Mouse (Mus musculus) forebrain, embryonic 15.5 days (tissue): ENCODE results near the gene Mrap. TPM values are rescaled to one million over a fixed set of nuclear protein-coding genes. Genes with fewer than 3 reads are reported as not detected.

Experiments used
- ATAC-seq: fragments of 200-750 bp; cut with Nextera tagmentation; replicated peaks from 2 replicates; pipeline ENCODE4 v1.8.0; 2017; ENCODE audit warnings: mild to moderate bottlenecking, moderate TSS enrichment, moderate library complexity
- H3K27ac ChIP-seq: fragments of 300-500 bp; sonication (generic); replicated peaks from 2 replicates; pipeline ENCODE4 v1.5.1; 2015; ENCODE audit warnings: mild to moderate bottlenecking, inconsistent platforms
- H3K27me3 ChIP-seq: fragments of 300-500 bp; sonication (generic); 2 replicates; pipeline ENCODE4 v1.6.1; 2015; ENCODE audit warnings: inconsistent platforms
- H3K36me3 ChIP-seq: fragments of 300-500 bp; sonication (generic); 2 replicates; pipeline ENCODE4 v1.6.1; 2015; ENCODE audit warnings: mild to moderate bottlenecking, inconsistent platforms
- H3K4me1 ChIP-seq: fragments of 300-500 bp; sonication (generic); 2 replicates; pipeline ENCODE4 v1.6.1; 2015; ENCODE audit warnings: inconsistent platforms
- H3K4me2 ChIP-seq: fragments of 300-500 bp; sonication (generic); replicated peaks from 2 replicates; pipeline ENCODE4 v1.6.1; 2015; ENCODE audit warnings: mild to moderate bottlenecking, inconsistent platforms
- H3K4me3 ChIP-seq: fragments of 300-500 bp; sonication (generic); 2 replicates; pipeline ENCODE4 v1.5.1; 2015; ENCODE audit warnings: mild to moderate bottlenecking, inconsistent platforms
- H3K9ac ChIP-seq: fragments of 300-500 bp; sonication (generic); replicated peaks from 2 replicates; pipeline ENCODE4 v1.6.1; 2015; ENCODE audit warnings: mild to moderate bottlenecking, inconsistent platforms
- H3K9me3 ChIP-seq: fragments of 300-500 bp; sonication (generic); 2 replicates; pipeline ENCODE4 v1.6.1; 2016; ENCODE audit warnings: inconsistent platforms
- WGBS: fragments of 180-500 bp; shearing (Covaris S2); methylation state at CpG from one replicate; pipeline ENCODE4 v1.1.7; 2015; ENCODE audit warnings: mixed read lengths; 5-methylcytosine and 5-hydroxymethylcytosine counted together
- polyA plus RNA-seq: library from polyadenylated mRNA; unstranded; fragments of >200 nt; fragmentation: Nextera tagmentation; extraction: Ambion mirVana; gene quantifications from 2 replicates; pipeline ENCODE4 v1.2.1, GENCODE M21; 2015

The Mrap gene
- polyA plus RNA-seq, 1 experiment from 2014 or later, result not detected

DNA sequence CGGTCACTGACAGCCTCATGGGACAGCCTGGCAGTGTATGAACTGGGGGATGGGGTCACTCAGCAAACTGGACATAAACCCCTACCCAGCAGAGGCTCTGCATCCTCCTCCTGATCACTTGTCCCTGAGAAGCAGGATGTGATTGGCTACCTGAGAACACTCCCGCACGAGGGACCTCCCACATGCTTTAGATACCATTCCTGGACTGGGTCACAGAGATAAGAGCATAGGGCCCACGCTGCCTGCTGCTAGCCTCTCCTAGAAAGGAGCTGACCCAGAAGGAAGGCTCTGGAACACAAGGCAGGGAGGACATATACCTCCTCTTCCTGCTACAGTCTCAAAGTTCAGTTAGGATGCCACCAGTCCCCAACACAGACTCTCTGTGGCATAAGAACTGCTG lies 22.5 kb downstream of the Mrap start:
- ATAC-seq, result no peak
- Histone ChIP-seq H3K4me1 (no peaks in the 10 kb centered on the region), H3K36me3 (peaks cover 37% of the 10 kb centered on the region), H3K9ac (no peak overlapping the region), H3K4me2 (no peak overlapping the region), H3K4me3 (no peak overlapping the region), H3K27ac (no peak overlapping the region), H3K27me3 (no peaks in the 10 kb centered on the region), H3K9me3 (no peaks in the 10 kb centered on the region)
- WGBS, result 82% methylated on average over 4 of the region's 4 CpGs

DNA sequence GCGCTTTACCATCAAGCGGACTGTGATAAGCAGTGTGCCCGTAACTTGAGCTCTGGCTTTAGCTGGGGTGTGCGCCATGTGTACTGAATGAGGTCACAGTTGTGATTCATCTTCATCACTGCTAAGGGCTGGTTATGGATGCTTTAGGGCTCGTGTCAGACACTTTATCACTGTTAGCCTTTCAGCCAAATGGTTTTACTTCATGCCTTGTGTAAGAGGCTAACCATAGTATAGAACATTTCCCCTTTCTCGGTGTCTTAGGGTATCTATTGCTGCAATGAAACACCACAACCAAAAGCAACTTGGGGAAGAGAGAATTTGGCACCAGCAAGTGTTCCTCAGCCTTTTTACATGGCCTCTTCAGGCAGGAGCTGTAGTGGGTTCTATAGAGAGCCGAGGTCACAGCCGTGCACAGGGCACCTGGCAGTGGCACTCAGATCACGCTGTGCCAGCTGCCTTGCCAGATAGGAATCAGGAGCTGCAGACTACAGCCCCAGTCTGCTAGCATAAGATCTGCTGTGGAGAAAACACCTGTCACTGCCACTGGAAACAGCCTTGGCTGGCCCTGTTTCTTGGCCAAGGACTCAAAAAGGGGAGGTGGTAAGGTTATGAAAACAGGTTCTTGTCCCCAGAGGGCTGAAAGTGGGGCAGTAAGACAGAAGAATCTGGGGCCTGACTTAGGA lies 27.3 kb downstream of the Mrap start:
- no peak overlapping the region for H3K4me3 ChIP-seq
- no peaks in the 10 kb centered on the region for H3K9me3 ChIP-seq
- ATAC-seq, result no peak
- H3K4me2 ChIP-seq, result no peak overlapping the region
- no peak overlapping the region for H3K9ac ChIP-seq
- H3K27ac ChIP-seq, result no peak overlapping the region
- peaks cover 52% of the 10 kb centered on the region for H3K36me3 ChIP-seq
- H3K27me3 ChIP-seq, result no peaks in the 10 kb centered on the region
- H3K4me1 ChIP-seq, result no peaks in the 10 kb centered on the region
- 93% methylated on average over 9 of the region's 9 CpGs for WGBS

DNA sequence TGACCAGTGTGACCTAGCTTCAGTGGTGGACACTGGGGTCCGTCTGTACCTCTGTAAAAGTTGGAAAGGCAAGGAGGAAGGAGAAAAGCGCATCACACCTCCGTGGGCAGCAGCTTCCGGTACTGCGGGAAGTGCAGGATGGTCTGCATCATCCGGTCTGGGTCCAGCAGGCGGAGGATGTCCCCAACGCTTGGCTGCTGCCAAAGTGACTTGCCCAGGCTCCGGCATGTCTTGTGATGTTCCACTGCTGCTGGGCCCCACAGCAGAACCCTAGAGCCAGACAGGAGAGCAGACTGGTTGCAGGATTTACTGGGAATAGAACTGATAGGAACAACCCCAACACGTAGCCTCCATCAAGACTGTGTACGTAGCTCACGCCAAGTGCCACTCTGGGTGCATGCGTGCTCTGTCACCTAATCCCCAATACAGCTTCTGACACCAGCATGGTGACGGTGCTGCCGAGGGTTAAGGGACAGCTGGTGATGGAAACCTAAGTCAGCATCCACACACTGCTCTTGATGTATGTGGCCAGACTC lies 29.0 kb downstream of the Mrap start:
- WGBS, result 94% methylated on average over 15 of the region's 15 CpGs
- no peak overlapping the region for H3K27ac ChIP-seq
- H3K27me3 ChIP-seq, result no peaks in the 10 kb centered on the region
- ATAC-seq, result no peak
- H3K4me2 ChIP-seq, result no peak overlapping the region
- no peaks in the 10 kb centered on the region for H3K9me3 ChIP-seq
- H3K4me3 ChIP-seq, result no peak overlapping the region
- peaks cover 56% of the 10 kb centered on the region for H3K36me3 ChIP-seq
- no peak overlapping the region for H3K9ac ChIP-seq
- no peaks in the 10 kb centered on the region for H3K4me1 ChIP-seq

DNA sequence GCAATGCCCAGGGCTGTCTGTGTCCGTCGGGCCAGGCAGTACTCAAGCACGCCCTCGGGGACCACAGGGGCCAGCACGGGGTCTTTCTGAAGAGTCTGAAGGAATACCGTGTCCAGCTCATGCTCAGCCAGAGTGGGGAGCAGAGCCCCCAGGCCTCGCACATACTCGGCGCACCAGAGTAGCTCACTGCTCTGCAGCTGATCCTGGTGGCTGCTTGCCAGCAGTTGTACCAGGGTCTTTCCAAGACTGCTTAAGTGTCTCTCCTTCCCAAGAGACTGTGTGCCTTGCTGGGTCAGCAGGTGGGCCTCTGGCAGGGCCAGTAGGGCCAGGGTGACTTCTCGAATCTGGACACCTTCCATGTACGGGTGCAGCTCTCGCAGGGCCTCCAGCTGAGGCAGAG lies 36.2 kb downstream of the Mrap start:
- no peak overlapping the region for H3K27ac ChIP-seq
- no peak overlapping the region for H3K4me3 ChIP-seq
- no peak overlapping the region for H3K9ac ChIP-seq
- H3K4me2 ChIP-seq, result no peak overlapping the region
- H3K4me1 ChIP-seq, result no peaks in the 10 kb centered on the region
- H3K36me3 ChIP-seq, result peaks cover 75% of the 10 kb centered on the region
- H3K27me3 ChIP-seq, result no peaks in the 10 kb centered on the region
- no peaks in the 10 kb centered on the region for H3K9me3 ChIP-seq
- ATAC-seq, result no peak
- WGBS, result 92% methylated on average over 12 of the region's 12 CpGs

GRCm38 (mm10) chr16:90774646-90775045 lies 36.6 kb downstream of the Mrap start:
- H3K36me3 ChIP-seq, result peaks cover 75% of the 10 kb centered on the region
- no peak overlapping the region for H3K27ac ChIP-seq
- no peaks in the 10 kb centered on the region for H3K27me3 ChIP-seq
- ATAC-seq, result no peak
- H3K9me3 ChIP-seq, result no peaks in the 10 kb centered on the region
- no peak overlapping the region for H3K9ac ChIP-seq
- WGBS, result 92% methylated on average over 6 of the region's 6 CpGs
- no peak overlapping the region for H3K4me3 ChIP-seq
- H3K4me2 ChIP-seq, result no peak overlapping the region
- H3K4me1 ChIP-seq, result no peaks in the 10 kb centered on the region

GRCm38 (mm10) chr16:90775946-90776520 lies 38.0 kb downstream of the Mrap start:
- no peak for ATAC-seq
- no peak overlapping the region for H3K4me3 ChIP-seq
- no peaks in the 10 kb centered on the region for H3K9me3 ChIP-seq
- H3K27ac ChIP-seq, result no peak overlapping the region
- H3K27me3 ChIP-seq, result no peaks in the 10 kb centered on the region
- no peak overlapping the region for H3K9ac ChIP-seq
- no peaks in the 10 kb centered on the region for H3K4me1 ChIP-seq
- H3K4me2 ChIP-seq, result no peak overlapping the region
- 89% methylated on average over 10 of the region's 10 CpGs for WGBS
- peaks cover 76% of the 10 kb centered on the region for H3K36me3 ChIP-seq

DNA sequence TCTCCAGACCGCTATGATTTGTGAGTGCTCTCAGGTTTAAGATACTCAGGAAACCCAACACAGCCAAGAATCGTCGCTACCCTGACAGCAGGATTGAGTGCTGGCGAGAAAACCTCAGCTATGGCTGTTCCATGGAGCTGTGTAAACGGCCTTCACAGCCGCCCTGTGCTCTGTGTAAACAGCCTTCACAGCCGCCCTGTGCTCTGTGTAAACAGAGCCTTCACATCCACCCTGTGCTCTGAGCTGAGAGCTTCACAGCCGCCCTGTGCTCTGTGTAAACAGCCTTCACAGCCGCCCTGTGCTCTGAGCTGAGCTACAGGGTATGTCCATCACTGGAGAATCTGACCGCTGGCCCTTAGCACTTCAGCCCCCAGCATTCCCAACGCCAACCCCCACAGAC lies 41.8 kb downstream of the Mrap start:
- no peak overlapping the region for H3K4me3 ChIP-seq
- H3K36me3 ChIP-seq, result peaks cover 65% of the 10 kb centered on the region
- H3K4me2 ChIP-seq, result no peak overlapping the region
- no peaks in the 10 kb centered on the region for H3K4me1 ChIP-seq
- ATAC-seq, result no peak
- H3K9ac ChIP-seq, result no peak overlapping the region
- H3K27ac ChIP-seq, result no peak overlapping the region
- no peaks in the 10 kb centered on the region for H3K9me3 ChIP-seq
- no peaks in the 10 kb centered on the region for H3K27me3 ChIP-seq
- WGBS, result 88% methylated on average over 11 of the region's 11 CpGs

GRCm38 (mm10) chr16:90783302-90783701 lies 45.3 kb downstream of the Mrap start:
- WGBS, result 94% methylated on average over 11 of the region's 11 CpGs
- Histone ChIP-seq H3K27me3 (no peaks in the 10 kb centered on the region), H3K4me2 (no peak overlapping the region), H3K4me1 (no peaks in the 10 kb centered on the region), H3K9me3 (no peaks in the 10 kb centered on the region), H3K9ac (no peak overlapping the region), H3K4me3 (no peak overlapping the region), H3K36me3 (peaks cover 72% of the 10 kb centered on the region), H3K27ac (no peak overlapping the region)
- no peak for ATAC-seq

GRCm38 (mm10) chr16:90785257-90785656 lies 47.2 kb downstream of the Mrap start:
- Histone ChIP-seq H3K27me3 (no peaks in the 10 kb centered on the region), H3K4me3 (no peak overlapping the region), H3K4me2 (no peak overlapping the region), H3K36me3 (peaks cover 74% of the 10 kb centered on the region), H3K9ac (no peak overlapping the region), H3K9me3 (no peaks in the 10 kb centered on the region), H3K4me1 (no peaks in the 10 kb centered on the region), H3K27ac (no peak overlapping the region)
- no peak for ATAC-seq
- 95% methylated on average over 4 of the region's 4 CpGs for WGBS

- H3K27ac ChIP-seq, result no peak overlapping the region
- H3K4me3 ChIP-seq, result no peak overlapping the region
- no peaks in the 10 kb centered on the region for H3K27me3 ChIP-seq
- no peaks in the 10 kb centered on the region for H3K9me3 ChIP-seq
- H3K4me1 ChIP-seq, result no peaks in the 10 kb centered on the region
- H3K4me2 ChIP-seq, result no peak overlapping the region
- no peak for ATAC-seq
- 97% methylated on average over 6 of the region's 6 CpGs for WGBS
- H3K36me3 ChIP-seq, result peaks cover 85% of the 10 kb centered on the region
- no peak overlapping the region for H3K9ac ChIP-seq
Observed at GRCm38 (mm10) chr16:90788580-90788979, 50.6 kb downstream of the Mrap start.

DNA sequence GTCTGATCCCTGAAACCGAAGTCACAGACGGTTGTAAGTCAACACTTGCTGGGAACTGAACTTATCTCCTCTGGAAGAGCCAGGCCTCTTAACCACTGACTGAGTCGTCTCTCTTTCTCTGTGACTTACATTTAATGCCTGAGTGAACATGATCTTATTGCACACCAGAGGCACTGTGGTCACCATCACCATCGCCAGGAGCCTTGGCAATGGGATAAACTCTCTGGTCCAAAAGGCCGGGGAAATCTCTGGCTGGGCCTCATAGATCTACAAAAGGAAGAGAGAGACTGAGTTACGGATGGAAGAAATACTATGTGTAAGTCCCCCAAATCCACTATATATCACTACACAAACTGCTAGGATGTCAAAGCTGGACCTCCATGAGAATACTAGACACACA lies 52.9 kb downstream of the Mrap start:
- ATAC-seq, result no peak
- Histone ChIP-seq H3K4me1 (no peaks in the 10 kb centered on the region), H3K4me2 (no peak overlapping the region), H3K9me3 (no peaks in the 10 kb centered on the region), H3K9ac (no peak overlapping the region), H3K27ac (no peak overlapping the region), H3K4me3 (no peak overlapping the region), H3K27me3 (no peaks in the 10 kb centered on the region), H3K36me3 (peaks cover 87% of the 10 kb centered on the region)
- 84% methylated on average over 6 of the region's 6 CpGs for WGBS

DNA sequence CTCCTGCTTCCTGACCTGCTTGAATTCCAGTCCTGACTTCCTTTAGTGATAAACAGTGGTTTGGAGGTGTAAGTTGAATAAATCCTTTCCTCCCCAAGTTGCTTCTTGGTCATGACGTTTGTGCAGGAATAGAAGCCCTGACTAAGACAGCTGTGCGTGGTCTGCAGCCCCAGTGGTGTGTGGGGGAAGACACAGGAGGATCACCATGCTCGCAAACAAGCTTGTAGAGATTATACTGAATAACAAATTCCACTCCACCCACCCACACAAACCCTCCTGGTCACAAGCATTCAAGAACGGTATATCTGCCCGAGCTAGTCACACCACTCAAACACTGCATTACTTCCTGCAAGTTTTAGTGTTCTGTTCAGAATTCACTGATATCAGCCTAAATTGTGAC lies 54.1 kb downstream of the Mrap start:
- H3K36me3 ChIP-seq, result peaks cover 93% of the 10 kb centered on the region
- H3K9ac ChIP-seq, result no peak overlapping the region
- ATAC-seq, result no peak
- 87% methylated on average over 5 of the region's 5 CpGs for WGBS
- no peaks in the 10 kb centered on the region for H3K27me3 ChIP-seq
- no peak overlapping the region for H3K4me3 ChIP-seq
- H3K4me2 ChIP-seq, result no peak overlapping the region
- no peaks in the 10 kb centered on the region for H3K9me3 ChIP-seq
- H3K27ac ChIP-seq, result no peak overlapping the region
- no peaks in the 10 kb centered on the region for H3K4me1 ChIP-seq

DNA sequence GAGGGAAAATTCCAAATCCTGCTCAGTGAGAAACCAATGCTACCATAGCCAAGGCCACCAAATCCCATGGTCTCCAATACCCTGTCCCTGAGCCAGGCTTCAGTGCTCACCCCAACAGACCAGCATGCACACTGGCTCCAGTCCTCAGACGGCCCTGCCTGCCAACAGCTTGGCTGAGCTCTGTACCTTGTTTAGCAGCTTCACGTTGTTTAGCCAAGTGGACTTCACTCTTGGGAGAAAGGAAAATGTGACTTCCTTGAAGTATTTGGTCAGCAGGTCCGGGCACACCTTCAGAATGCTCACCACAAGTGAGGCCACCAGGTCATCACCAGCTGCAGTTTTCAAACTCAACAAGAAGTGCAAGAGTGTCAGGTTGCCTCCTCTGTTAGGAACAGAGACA lies 54.5 kb downstream of the Mrap start:
- WGBS, result 93% methylated on average over 3 of the region's 3 CpGs
- Histone ChIP-seq H3K27ac (no peak overlapping the region), H3K4me3 (no peak overlapping the region), H3K36me3 (peaks cover 93% of the 10 kb centered on the region), H3K9ac (no peak overlapping the region), H3K4me2 (no peak overlapping the region), H3K27me3 (no peaks in the 10 kb centered on the region), H3K4me1 (no peaks in the 10 kb centered on the region), H3K9me3 (no peaks in the 10 kb centered on the region)
- no peak for ATAC-seq
